Mouse (Mus musculus): ENCODE results near the gene Rbm25.
"Not testable (repeated sequence)": the region's sequence is repeated elsewhere in the genome, so short reads cannot be mapped to it uniquely, and the experiment has no call there.

The Rbm25 gene

GRCm38 (mm10) chr12:83630936-83631335 is at the start of gene Rbm25:
TSS of gene Rbm25 (plus strand) at chr12:83631236.
- not testable (repeated sequence) for DNase-seq (ENCODE audit: low read depth, low spot score)

DNA sequence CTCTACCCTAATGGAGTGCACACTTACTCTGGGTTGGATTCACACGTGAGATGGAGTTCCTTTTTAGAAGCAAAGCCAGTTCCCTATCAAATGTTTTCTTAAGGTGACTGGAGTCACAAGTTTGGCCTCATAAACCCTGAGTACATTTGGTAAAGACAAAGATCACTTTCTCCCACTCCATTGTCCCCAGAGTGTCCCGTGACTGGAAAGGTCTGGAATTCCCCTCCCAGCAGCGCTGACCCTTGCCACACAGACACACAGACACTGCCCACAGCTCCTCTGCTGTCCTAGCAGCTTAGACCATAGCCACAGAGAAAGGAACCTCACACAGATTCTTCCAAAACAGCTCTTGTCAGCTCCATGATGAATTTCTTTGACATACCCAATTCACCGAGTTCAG is 48.9 kb upstream of the Rbm25 start:
- DNase-seq (ENCODE audit: low read depth, low spot score): no peak

GRCm38 (mm10) chr12:83582747-83583146 is 48.3 kb upstream of the Rbm25 start:
- no peak for DNase-seq (ENCODE audit: low read depth, low spot score)

DNA sequence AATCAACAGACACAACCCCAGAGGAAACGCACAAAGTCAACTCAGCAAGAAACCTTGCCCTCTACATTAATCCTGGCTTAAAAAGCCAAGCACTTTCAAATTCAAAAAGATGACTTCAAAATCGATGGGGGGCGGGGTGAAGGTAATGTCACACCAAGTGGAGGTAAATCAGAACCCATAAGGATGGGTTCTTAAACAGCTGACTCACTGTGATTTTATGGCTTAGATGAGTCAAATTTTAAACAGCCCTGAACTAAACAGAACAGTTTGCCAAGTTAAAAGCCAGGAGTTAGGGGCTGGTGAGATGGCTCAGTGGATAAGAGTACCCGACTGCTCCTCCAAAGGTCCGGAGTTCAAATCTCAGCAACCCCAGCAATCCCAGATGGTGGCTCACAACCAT is 44.4 kb upstream of the Rbm25 start:
- no peak for DNase-seq (ENCODE audit: low read depth, low spot score)

DNA sequence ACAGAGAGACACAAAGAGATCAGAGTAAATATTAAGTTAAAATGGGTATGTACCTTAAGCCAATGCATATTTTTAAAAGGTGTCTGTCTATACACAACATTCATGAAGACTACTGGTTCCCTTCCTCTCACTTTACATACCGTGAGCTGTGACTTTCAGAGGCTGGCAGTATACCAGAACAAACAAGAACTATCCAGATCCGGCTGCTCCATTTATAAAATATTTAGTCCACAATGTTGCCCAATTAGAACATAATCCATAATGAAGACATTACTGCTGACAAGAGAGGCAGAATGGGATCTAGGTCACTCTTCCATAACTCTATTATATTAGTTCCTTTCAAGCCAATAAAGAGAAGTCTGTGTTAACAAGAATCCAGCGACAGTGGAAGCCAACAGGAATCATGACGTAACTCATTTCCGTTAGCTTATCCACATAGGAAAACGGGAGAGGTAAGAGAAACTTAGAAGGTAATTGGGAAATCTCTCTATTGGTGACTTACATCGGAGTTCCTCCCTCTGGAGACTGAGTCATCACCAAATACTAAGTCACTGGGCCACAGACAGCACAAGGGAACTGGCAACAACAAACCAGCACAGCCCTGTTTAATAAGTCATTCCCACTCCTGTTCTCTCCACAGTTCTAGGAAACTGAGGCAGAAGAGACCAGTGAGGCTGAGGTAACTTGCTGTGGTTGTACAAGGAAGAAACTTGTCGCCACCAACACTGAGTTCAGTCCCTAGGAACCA is 39.1 kb upstream of the Rbm25 start:
- no peak for DNase-seq (ENCODE audit: low read depth, low spot score)

DNA sequence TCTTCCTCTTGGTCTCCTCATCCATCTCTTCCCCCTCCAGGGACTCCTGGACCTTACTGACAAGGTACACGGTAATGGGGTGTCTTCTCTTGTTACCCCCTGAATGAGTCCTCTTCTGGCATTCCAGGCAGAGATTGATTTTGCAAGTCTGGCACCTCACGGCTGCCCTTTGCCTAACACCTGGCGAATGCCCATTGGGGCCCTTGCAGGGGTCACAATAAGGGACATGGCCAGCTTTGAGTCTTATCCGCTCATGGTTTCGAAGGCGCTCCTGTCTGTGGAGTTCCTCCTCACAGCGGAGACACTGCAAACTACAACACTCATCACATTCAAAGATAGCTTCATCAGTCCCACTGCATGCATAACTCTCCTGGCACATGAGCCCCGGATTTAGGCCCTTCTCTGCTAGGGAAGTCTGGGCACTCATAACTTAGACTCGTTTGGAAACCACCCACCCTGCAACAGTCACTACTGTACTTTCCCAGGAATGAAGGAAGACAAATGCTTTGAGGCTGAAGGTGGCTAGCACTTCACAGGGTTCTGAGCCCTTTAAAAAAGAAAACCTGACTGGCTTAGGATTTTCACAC is 36.5 kb upstream of the Rbm25 start:
- DNase-seq (ENCODE audit: low read depth, low spot score): no peak

DNA sequence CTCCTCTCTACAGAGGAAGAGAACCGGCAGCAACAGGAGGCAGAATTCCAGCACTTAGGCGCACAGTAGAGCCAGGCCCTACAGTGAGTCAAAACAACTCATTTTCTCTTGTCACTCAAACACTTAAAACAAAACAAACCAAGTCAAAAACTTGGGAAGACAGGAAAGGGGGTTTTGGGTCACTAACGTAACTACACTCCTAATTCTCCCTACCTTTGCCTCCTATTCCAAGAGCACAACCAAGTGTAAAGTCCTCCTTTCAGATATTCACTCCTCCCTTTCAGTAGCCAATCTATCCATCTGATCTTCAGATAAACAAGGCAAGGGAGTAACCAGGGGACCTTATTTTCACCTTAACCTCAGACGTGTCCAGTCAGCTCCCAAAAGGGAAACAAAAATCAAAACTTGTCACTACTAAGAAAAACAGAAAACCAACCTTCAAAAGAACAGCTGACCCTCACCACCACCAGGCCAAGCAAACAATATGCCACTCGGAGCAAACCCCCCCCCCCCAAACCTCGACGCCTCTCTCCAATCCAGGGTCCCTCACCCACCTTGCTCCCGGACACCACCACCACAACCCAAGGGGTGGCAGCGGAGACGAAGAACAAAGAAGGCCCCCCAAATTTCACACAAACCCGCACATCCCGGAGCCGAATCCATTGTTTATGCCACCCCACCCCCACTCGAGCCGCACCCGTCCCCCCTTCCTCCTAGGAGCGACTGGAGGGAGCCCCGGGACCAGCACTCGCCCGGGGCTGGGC is 34.7 kb upstream of the Rbm25 start:
- DNase-seq (ENCODE audit: low read depth, low spot score): peak; percentile 3

- DNase-seq (ENCODE audit: low read depth, low spot score): peak; percentile 92
Measured at GRCm38 (mm10) chr12:83597025-83597501, 34.0 kb upstream of the Rbm25 start, which contains the start of gene Zfyve1. TSS of gene Zfyve1 (minus strand) at chr12:83597222.

DNA sequence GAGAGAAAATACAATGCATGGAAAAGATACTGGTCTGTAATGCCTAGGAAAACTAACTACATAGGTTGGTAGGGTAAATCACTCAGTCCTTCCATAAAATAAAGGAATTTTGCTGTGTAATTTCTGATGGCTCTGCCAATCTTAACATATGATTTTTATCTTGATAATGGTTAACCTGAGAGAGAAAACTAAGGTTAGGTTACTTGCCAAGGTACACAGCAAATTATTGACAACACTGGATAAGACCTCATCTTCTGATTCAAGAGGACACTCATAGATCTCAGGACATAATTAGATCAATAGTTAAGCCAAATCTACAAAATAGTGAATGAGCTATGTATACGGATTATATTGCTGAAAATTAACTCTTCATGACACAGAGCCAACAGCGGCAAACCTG is 33.2 kb upstream of the Rbm25 start:
- no peak for DNase-seq (ENCODE audit: low read depth, low spot score)

DNA sequence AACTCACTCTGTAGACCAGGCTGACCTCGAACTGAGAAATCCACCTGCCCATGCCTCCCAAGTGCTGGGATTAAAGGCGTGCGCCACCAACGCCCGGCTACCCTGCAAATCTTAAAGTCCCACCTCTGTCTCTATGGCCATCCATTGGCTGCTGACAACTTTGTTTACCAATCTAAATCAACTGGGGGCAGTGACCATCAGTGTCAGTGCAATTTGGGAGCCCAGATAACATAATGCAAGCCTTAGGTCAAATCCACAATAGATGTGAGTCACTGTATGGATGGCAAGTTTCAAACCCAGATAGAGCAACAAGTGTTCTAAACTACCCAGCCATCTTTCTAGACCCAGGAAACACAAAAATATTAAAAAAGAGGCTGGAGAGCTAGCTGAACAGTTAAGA is 28.8 kb upstream of the Rbm25 start:
- DNase-seq (ENCODE audit: low read depth, low spot score): no peak

GRCm38 (mm10) chr12:83606411-83606810 is 24.6 kb upstream of the Rbm25 start:
- DNase-seq (ENCODE audit: low read depth, low spot score): not testable (repeated sequence)

GRCm38 (mm10) chr12:83617261-83617660 is 13.8 kb upstream of the Rbm25 start:
- DNase-seq (ENCODE audit: low read depth, low spot score): no peak

DNA sequence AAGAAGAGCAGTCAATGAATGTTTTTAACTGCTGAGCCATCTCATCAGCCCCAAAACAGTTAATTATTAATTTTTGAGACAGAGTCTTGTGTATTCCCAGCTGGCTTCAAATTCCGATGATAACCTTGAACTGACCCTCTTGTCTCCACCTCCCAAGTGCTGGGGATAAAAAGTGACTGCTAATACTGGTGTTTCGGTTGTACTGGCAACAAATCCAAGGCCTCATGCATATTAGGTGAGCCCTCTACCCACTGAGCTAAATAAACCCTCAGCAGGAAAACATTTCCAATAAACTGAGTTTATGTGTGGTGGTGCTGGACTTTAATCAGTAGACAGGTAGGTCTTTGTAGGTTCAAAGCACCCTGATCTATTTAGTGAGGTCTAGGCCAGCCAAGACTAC is 12.1 kb upstream of the Rbm25 start:
- no peak for DNase-seq (ENCODE audit: low read depth, low spot score)

DNA sequence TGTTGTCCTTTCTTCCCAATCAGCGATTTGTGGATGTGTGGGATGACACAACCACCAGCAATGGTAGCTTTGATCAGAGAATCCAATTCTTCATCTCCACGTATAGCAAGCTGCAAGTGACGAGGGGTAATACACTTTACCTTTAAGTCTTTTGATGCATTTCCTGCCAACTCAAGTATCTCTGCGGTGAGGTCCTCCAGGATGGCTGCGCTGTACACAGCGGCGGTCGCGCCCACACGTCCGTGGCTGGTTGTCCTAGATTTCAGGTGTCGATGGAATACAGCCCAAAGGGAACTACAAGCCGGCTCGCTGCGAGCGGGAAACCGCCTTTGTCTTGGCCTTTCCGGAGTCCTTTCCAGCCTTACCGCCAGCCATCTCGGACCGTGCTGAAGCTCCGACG is 10.3 kb upstream of the Rbm25 start:
- peak; percentile 28 for DNase-seq (ENCODE audit: low read depth, low spot score)

DNA sequence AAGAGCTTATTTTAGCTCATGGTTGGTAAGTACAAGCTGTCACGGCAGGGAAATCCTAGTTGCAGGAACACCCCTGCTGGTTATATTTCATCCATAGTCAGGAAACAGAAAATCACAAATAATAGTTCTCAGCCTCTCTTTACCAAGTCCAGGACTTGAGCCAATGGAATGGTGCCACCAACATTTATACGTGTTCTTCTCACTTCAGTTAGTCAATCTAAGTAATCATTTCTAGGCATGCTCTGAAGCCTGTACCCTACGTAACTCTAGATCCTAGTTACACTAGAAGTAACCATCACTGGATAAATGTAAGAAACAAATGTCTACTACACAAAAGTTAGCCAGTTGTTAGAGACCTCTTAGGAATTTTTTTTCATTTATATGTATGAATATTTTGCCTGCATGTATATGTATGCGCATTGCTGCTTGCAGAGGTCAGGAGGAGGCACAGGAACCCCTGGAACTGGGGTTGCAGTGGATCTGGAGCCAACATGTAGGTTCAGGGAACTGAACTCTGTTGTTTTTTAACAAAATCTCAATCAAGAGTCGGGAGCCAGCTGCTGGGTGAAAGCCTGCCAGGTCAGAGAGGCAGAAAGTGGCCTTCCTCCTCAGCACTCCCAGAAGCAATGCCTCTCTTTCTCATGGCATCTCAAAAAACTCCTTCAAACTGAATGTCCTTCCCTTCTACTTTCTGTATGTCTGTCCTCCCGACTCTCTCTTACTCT is 8.8 kb upstream of the Rbm25 start:
- no peak for DNase-seq (ENCODE audit: low read depth, low spot score)

- DNase-seq (ENCODE audit: low read depth, low spot score): no peak
Measured at GRCm38 (mm10) chr12:83624321-83624720, 6.7 kb upstream of the Rbm25 start.

DNA sequence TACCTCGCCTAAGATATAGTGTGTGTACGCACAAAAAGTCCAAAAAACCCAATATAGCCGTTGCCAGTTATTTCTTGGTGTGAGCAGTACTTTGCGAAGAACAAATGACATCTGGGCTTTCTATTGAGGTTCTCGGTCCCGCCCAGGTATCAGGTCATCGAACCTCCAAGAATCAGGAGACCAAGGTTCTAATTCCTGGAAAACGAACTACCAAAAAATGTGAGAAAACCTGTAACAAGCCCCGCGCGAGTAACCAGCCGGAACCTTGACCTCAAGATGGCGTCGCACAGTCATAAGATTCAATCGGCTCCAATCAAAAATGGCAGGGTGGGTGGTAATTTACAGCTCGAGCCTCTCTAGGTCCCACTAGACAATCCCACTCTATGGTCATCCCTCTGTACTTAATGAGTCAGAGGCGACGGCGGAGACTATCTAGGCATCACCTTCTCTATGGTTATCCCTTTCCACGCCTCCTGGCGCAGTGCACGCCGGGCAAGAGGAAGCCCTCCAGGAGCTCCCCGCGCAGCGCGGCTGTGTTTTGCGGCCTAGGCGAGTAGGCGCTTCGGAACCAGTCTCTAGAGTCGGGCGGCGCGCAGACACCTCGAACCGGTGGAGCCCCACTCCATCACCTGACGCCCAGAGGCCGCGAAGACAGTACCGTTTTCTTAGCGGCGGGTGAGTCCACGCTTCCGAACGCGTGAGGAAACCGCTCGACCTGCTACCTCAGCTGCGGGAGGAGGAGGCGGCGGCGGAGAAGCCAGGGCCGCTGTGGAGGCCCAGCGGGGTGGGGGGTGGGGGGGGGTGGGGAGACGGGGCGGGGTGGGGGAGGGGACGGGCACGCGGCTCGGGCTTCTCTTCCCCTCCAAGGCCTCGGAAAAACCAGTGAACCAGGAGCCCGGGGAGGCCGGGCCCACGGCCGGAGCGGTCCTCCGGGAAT is 975 bp downstream of the Rbm25 start:
- DNase-seq (ENCODE audit: low read depth, low spot score): peak; percentile 99

DNA sequence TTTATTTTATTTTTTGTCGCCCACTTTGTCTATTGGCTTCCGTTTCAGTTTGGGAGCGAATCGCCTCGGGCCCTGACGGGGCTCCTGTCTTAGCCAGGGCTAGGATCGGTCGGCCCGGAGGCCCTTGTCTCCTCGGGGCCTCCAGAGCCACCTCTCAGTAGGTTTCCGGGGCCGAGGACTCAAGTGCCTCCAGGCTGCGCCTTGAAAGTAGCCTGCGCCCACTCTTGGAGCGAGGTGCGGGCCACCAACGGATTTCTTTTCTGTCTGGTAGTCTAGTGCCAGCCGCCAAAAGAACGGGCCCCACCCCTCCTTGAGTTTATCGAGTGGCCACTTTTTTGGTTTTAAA is 1.6 kb downstream of the Rbm25 start:
- DNase-seq (ENCODE audit: low read depth, low spot score): peak; percentile 62

DNA sequence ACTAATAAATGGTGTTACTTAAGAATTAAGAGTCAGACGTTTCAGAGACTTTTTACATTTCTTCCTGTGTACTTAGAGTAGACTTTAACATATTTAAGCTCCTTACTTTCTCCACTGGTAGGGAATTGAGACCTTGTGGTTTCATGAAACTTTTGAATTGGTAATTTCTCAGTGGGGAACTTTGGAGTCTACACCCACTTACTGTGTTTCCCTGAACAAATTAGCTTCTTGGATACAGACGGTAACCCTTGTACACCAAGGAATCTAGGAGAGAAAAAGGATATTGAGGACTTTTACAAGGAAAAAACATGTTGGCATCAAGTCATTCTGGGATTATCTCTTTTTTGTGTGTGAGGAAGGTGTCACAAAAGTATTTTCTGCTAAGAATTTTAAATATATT is 2.8 kb downstream of the Rbm25 start:
- DNase-seq (ENCODE audit: low read depth, low spot score): no peak

- DNase-seq (ENCODE audit: low read depth, low spot score): no peak
Measured at GRCm38 (mm10) chr12:83641233-83641632, 10.2 kb downstream of the Rbm25 start.

DNA sequence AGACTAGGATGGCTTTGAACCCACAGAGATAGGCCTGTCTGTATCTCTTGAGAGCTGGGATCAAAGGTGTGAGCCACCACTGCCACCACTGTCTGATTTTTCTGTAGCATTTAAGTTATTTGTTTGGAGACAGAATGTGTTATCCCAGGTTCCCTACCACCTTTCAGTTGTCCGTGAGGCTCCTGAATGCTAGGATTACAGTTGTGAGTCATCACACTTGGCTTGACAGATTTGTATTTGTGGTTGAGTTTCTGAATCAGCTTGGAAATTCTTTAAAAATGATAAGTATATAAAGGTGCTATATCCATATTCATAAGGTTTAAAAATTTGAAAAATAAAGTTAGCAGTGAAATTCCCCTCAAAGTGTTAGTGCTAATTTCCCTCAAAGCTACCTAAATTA is 12.1 kb downstream of the Rbm25 start:
- DNase-seq (ENCODE audit: low read depth, low spot score): no peak
